Mouse (Mus musculus) liver, postnatal 0 days (tissue): ENCODE results near the gene Plin1.

Experiments used
- CTCF ChIP-seq: sonication (generic); IDR thresholded peaks from 2 replicates; pipeline ENCODE4 v1.5.1; 2016; ENCODE audit warnings: antibody characterized with exemption, low read depth
- EP300 ChIP-seq: IDR thresholded peaks from 2 replicates; pipeline ENCODE4 v1.6.1; 2016; ENCODE audit warnings: antibody characterized with exemption, low read depth, mild to moderate bottlenecking

DNA sequence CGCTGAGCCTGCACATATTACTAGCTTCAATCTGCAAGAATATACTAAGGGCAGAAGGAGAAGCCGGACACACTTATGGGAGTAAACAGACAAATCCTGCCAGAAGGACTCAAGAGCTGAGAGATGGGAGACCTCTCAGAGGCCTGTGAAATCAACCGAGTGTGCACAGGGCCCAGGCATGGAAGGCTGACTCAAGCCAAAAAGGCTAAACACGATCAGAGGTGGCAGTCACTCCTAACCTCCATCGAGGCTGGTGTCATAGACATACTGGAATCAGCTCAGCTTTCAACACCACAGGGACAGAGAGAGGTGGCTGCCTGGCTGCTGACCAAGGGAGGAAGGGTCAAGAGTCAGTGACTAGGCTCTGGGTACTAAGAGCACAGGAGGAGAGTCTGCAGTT lies 27.5 kb downstream of the Plin1 start:
- TF ChIP-seq CTCF (no peak), EP300 (no peak)
